Mouse (Mus musculus) erythroblast, embryonic 14.5 days (primary cell): ENCODE results near the gene Tbc1d10c.

Experiments used
- GATA1 ChIP-seq: IDR thresholded peaks from 2 replicates; pipeline ENCODE4 v1.6.1; 2012; ENCODE audit warnings: low read length, inconsistent platforms, mixed read lengths
- TAL1 ChIP-seq: IDR thresholded peaks from 3 replicates; pipeline ENCODE4 v1.6.1; 2012; ENCODE audit warnings: low read length, inconsistent platforms, mixed read lengths

DNA sequence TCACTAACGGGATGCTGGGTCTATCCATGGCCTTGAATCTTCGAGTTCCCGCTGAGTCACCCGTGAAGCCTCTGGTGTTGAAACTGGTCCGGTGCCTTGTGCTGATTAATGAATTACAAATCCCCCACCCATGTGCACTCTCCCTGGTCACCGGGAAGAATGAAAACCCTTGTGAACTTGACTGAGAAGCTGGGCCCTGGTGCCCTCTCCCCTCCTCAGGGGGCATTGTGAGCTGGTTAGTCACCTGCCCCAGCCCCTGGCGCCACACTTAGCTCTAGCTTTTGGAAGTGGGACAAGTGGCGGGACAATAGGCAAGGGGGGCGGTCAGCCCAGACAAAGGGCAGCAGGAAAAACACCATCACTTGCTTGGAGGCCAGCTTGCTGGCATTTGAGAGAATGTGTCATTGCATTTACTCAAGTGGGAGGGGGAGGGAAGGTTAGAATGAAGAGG, 22.5 kb upstream of the Tbc1d10c start:
- TF ChIP-seq TAL1 (no peak), GATA1 (no peak)
